Mouse (Mus musculus) urinary bladder, adult 18-20 months (tissue): Measurements from ENCODE around the gene Olfr178.

Experiments
- DNase-seq, 2 experiments: peaks; one replicate each; pipeline ENCODE4 v3.0.0; 2022; ENCODE audit warnings: low spot score in 2 of 2, mixed read lengths in 2 of 2

The Olfr178 gene

DNA sequence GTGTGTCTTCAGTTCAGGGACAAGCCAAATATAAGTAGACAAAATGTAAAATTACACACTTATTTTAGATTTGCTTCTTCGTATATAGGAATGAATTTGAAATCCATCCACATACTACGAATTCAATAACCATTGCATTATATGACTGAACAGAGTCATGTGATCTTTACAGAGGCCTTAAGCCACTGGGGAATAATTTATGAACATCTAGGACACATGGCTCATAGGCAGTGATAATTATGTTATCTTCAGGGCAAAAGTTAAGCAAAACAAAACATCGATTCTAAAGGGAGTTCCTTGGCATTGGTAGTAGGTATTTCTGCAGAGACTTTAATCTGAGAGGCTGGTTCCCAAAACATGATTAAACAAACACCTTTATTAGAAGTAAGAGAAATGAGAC is at the start of gene Olfr178:
Gene Olfr178 (minus strand): TSS at position 101 of the 400 bp plus-strand sequence.
- DNase-seq = no peak

DNA sequence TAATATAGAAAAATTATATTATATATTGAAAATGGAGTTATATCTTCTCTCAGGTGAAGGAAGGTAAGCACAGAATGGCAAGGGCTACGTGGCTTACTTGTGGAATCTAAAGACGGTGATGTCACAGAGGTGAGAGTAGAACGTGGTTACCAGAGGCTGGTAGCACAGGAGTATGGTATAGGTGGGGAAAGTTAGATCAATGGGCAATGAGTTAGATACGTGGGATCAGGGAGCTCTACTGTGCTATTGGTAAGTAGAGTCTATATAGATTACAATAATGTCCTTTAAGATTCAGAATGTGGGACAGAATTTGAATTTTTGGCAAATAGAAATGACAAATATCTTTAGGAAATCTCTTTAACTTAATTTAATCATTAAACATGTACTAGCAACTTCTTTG is 37.4 kb upstream of the Olfr178 start, which contains the start of gene Olfr180:
Gene Olfr180 (minus strand): TSS at position 101 of the 400 bp plus-strand sequence.
- DNase-seq = no peak

DNA sequence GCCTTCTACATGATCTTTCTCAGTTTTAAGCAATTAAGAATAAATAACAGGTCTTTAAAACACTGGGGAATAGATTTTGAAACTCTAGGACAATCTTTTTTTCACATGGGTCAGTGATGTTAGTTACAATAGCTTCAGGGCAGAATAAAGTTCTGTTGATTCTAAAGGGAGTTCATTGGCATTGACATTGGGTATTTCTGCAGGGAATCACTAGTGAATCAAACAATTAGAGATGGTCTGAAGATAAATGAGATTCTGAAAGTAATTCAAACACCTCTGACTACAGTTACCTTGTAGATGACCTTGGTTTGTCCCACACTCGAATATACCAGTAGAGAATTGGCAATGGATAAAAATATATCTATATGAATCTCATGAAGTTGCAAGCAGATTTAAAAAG is 36.8 kb upstream of the Olfr178 start, which contains the start of gene Olfr181:
Gene Olfr181 (minus strand): TSS at position 101 of the 400 bp plus-strand sequence.
- no peak for DNase-seq

DNA sequence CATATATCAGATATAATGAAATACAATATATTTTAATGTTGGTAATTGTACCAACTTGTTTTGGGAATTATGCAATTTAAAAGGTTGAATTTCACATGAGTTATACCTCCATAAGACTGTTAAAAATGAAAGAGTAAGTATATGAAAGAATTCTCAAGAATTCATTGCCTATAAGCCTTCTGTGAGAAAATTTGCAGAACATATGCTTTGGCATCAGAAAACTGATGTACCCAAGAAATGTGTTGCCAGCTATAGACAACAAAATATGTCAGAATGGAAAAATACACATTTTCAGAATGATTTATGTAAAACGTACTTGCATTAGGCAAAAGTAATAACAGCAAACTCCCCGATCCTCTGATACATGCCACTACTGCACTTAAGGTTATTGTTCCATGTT is 7.4 kb downstream of the Olfr178 start:
- DNase-seq = no peak

DNA sequence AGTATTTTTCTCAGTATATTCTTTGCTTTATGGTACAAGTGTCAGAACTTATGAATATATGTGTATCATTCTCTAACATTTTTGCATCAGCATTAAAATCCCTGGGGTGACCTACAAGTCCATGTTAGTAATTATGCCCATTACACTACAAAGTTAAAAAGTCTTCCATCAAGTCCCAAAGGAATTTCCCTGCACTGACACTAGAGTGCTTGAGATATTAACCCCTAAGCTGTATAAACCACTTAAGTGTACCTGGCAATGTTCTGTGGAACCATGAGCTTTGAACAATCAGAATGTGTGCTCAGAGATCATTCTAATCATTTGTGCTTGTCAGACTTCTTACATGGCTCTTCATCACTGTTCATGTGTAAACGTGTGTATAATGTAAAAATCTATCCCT is 17.2 kb downstream of the Olfr178 start, which contains the start of gene Olfr177:
Gene Olfr177 (minus strand): TSS at position 101 of the 400 bp plus-strand sequence.
- DNase-seq = no peak

DNA sequence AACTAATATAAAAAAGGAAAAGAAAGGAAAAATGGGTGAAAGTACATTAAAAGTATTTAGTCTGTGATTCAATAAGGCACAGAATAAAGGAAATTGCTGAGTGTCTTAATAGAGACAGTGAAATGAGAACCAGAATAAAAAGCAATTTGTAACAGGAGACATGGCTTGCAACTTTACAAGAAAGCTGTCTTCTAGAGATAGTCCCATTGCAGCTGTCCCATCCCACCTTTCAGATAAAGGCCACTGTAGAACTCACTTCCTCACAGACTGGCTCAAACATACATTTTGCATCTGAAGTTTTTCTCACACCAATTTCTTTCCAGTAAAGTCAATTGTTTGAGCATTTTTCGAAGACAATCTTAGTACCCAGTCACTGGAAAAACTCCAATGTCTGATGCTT is 30.4 kb downstream of the Olfr178 start:
- no peak for DNase-seq

DNA sequence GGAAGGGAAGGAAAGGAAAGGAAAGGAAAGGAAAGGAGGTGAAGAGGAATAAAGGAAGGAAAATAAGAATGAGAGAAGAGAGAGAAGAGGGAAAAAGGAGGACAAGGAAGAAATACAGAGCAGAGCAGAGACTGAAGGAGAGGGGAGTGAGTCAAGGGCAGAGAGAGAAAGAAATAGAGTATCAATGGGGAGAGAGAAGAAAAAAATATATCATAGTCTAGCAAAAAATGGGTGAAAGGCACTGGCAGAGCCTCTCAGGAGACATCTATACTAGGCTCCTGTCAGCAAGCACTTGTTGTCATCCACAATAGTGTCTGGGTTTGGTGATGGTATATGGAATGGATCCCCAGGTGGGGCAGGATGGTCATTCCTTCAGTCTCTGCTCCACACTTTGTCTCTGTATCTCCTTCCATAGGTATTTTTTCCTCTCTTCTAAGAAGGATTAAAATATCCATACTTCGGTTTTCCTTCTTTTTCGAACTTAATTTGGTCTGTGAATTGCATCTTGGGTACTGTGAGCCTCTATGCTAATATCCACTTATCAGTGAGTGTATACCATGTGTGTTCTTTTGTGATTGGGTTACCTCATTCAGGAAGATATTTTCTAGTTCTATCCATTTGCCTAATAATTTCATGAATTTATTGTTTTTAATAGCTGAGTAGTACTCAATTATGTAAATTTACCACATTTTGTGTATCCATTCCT is 31.7 kb downstream of the Olfr178 start:
- no peak for DNase-seq
